Mouse (Mus musculus): ENCODE results near the gene Psme3.

DNA sequence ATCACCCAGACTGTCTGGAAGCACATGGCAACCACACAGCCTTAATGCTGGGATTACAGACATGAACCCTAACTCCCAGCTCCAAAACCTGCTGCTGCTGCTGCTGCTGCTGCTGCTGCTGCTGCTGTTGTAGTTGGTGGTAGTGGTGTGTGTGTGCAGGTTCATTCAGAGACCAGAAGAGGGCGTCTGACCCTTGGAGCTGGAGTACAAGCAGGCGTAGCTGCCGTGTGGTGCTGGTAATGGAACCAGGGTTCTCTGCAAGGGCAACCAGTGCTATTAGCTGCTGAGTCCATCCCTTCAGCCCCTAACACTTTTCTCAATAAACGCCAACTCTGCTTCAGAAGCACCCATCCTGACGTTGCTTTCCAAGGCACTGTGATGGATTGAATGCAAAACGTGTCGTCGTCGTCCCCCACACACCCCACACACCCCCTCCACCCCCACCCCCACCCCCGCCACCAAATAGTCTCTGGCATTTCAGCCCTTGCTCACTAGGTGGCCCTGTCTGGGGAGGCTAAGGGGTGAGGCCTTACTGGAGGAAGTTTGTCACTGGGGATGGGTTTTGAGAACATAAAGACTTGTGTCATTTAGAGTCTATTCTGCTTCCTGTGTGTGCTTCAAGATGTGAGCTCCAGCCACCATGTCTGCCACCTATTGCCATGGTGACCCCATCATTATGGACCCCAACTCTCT is 31.2 kb downstream of the Psme3 start:
- TF ChIP-seq GATA1 (IDR thresholded peaks at IDR 0.05; ENCODE audit: borderline replicate concordance, low read length) (no peak), CTCF (IDR thresholded peaks at IDR 0.05; ENCODE audit: low read depth, low read length) (no peak), POLR2AphosphoS5 (IDR thresholded peaks at IDR 0.05; ENCODE audit: insufficient replicate concordance, low read depth, low read length) (no peak), TAL1 (conservative IDR thresholded peaks at IDR 0.05; ENCODE audit: low read depth, low read length) (no peak), GATA2 (IDR thresholded peaks at IDR 0.05; ENCODE audit: borderline replicate concordance, low read depth, low read length) (no peak)
